Mouse (Mus musculus) left cerebral cortex, postnatal 14 days (tissue): ENCODE measurements around the gene Haao. TPM values are rescaled to one million over a fixed set of nuclear protein-coding genes. Genes with fewer than 3 reads are reported as not detected.

Experiments used
- DNase-seq, 2 experiments: peaks; one replicate each; pipeline ENCODE4 v3.0.0; 2021 to 2022; ENCODE audit warnings: low spot score in 2 of 2, mixed read lengths in 1 of 2
- intact Hi-C: fragments of 180-260 bp; cut with DNase I; formaldehyde crosslinking; loops from one replicate; pipeline ENCODE4 v1.15.1; 2025
- long read RNA-seq, 2 experiments: library from polyadenylated mRNA; stranded (forward); transcript quantifications; one replicate each; pipeline ENCODE4 v2.0.0; 2021
- total RNA-seq, 2 experiments: library from RNA; stranded (reverse); gene quantifications; 2 replicates each; pipeline ENCODE4 v1.2.3; 2021

The Haao gene
- under 1 TPM in 1 of 2 experiments, not detected in 1; 0.36 TPM for total RNA-seq
- long read RNA-seq, experiment 1, result 0 reads
- long read RNA-seq, experiment 2, result 0 reads

GRCm38 (mm10) chr17:83847815-83848214 lies at the start of gene Haao:
Gene Haao, minus strand, starts transcription at chr17:83847963.
- DNase-seq, result no peak
- intact Hi-C loops, result no loop called here

- DNase-seq, result no peak
- intact Hi-C loops, result no loop called here
These were observed 49.6 kb upstream of the Haao start for GRCm38 (mm10) chr17:83897361-83897799.

GRCm38 (mm10) chr17:83896723-83897122 lies 49.0 kb upstream of the Haao start:
- intact Hi-C loops, result no loop called here
- peak; percentile 68 to 76 for DNase-seq

GRCm38 (mm10) chr17:83895321-83895770 lies 47.6 kb upstream of the Haao start:
- no peak for DNase-seq
- intact Hi-C loops, result no loop called here

- intact Hi-C loops, result no loop called here
- no peak for DNase-seq
These were observed 45.4 kb upstream of the Haao start for GRCm38 (mm10) chr17:83893134-83893533.

- intact Hi-C loops, result no loop called here
- DNase-seq, result no peak
These were observed 44.1 kb upstream of the Haao start for GRCm38 (mm10) chr17:83891864-83892263.

GRCm38 (mm10) chr17:83890373-83890696 lies 42.6 kb upstream of the Haao start:
- DNase-seq, result no peak
- intact Hi-C loops, result no loop called here

- DNase-seq, result peak; percentile 43 to 47
- intact Hi-C loops, result no loop called here
These were observed 42.1 kb upstream of the Haao start for GRCm38 (mm10) chr17:83889691-83890372.

- intact Hi-C loops, result no loop called here
- DNase-seq, result no peak
These were observed 41.5 kb upstream of the Haao start for GRCm38 (mm10) chr17:83889329-83889690.

- DNase-seq, result no peak
- intact Hi-C loops, result no loop called here
These were observed 39.5 kb upstream of the Haao start for GRCm38 (mm10) chr17:83887241-83887640.

- DNase-seq, result no peak
- intact Hi-C loops, result no loop called here
These were observed 38.6 kb upstream of the Haao start for GRCm38 (mm10) chr17:83886395-83886794.

GRCm38 (mm10) chr17:83885750-83886149 lies 38.0 kb upstream of the Haao start:
- DNase-seq, result no peak
- intact Hi-C loops, result no loop called here

- no peak for DNase-seq
- intact Hi-C loops, result no loop called here
These were observed 37.3 kb upstream of the Haao start for GRCm38 (mm10) chr17:83885021-83885582.

GRCm38 (mm10) chr17:83882788-83883187 lies 35.0 kb upstream of the Haao start:
- intact Hi-C loops, result no loop called here
- DNase-seq, result no peak

- DNase-seq, result no peak
- intact Hi-C loops, result no loop called here
These were observed 33.3 kb upstream of the Haao start for GRCm38 (mm10) chr17:83881071-83881470.

- intact Hi-C loops, result no loop called here
- no peak for DNase-seq
These were observed 32.5 kb upstream of the Haao start for GRCm38 (mm10) chr17:83880174-83880710.

GRCm38 (mm10) chr17:83879631-83880030 lies 31.9 kb upstream of the Haao start:
- intact Hi-C loops, result no loop called here
- DNase-seq, result no peak

GRCm38 (mm10) chr17:83874610-83875009 lies 26.8 kb upstream of the Haao start:
- intact Hi-C loops, result loop anchor here (5.0 kb wide), 1 partner anchor 508 kb away; no protein-coding TSS in a partner anchor
- DNase-seq, result no peak

- intact Hi-C loops, result loop anchor here (5.0 kb wide), 1 partner anchor 509 kb away; no protein-coding TSS in a partner anchor
- DNase-seq, result no peak
These were observed 25.8 kb upstream of the Haao start for GRCm38 (mm10) chr17:83873363-83874141.

GRCm38 (mm10) chr17:83872806-83873348 lies 25.1 kb upstream of the Haao start:
- DNase-seq, result peak; percentile 86 to 90
- intact Hi-C loops, result loop anchor here (5.0 kb wide), 1 partner anchor 509 kb away; no protein-coding TSS in a partner anchor
